ENCODE assay signal across 24 mouse cellular contexts in the genomic region with DNA sequence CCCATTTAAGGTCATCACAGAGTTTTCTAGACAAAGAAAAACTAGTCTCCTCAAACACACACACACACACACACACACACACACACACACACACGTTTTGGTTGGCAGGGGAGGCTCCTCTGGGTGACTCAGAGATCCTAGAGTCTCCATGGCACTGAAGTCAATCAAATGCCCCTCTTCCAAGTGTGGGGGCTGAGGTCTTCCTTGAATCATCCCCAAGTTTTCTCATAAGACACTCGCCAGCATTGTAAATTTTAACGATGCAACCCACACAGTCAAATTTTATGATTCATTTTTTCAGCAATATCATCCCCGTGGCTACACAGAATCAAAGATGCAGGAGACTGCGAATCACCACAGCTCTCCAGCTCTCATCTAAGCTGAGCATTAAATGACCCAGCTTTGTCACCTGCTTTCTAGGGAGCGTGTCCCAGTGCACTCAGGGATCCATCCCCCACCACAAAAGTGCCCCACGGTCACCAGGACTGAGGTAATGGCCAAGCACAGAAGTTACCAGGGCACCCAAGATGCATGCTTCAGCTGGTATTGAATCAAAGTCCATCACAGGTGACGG.
A peak's percentile ranks its signal among the peaks of the same experiment; 100 is the strongest.
DNase-seq lines count a peak whose midpoint lies in the region; TF ChIP-seq lines count a peak whose summit lies in the region.
"Had no signal": no experiment of that assay in that cellular context is flagged by ENCODE, and none has a peak within 500 bp of the region (broad histone marks: within the 10 kb centered on the region; RNA-seq: fewer than 3 reads in every experiment).

No protein-coding gene starts in this region.

- DNase-seq in left cerebral cortex, adult 2 months (ENCODE audit: extremely low spot score in 1 of 2, low spot score in 2 of 2): peak; percentile 31 to 46
- no peak for DNase-seq in left cerebral cortex, postnatal 4 days
- peak; percentile 81 for DNase-seq in brain, adult 2 months (ENCODE audit: low read depth, low spot score)
- peak; percentile 28 to 80 for DNase-seq in left cerebral cortex, postnatal 25 days (ENCODE audit: low spot score in 2 of 2)
- peak; percentile 51 for DNase-seq in telencephalon, adult 2 months (ENCODE audit: low read depth, low spot score)
- DNase-seq in ovary, postnatal 10 days (ENCODE audit: low spot score): no peak
- DNase-seq: adrenal gland, adult 8-10 months; B cell, adult 2 months; cerebellum, adult 8-10 months; cerebellum, postnatal 25 days; heart, postnatal 10 days; kidney, adult 18-20 months; kidney, postnatal 36 days; liver; lung, adult 2 months; lung, postnatal 10 days had no signal

- intact Hi-C loops in left cerebral cortex, adult 2 months (cut with DNase I): no loop called here
- intact Hi-C loops in left cerebral cortex, postnatal 4 days (cut with DNase I): no loop called here
- intact Hi-C loops in left cerebral cortex, postnatal 25 days (cut with DNase I): no loop called here

- TF ChIP-seq CTCF in left cerebral cortex, adult 2 months (IDR thresholded peaks at IDR 0.05): no peak

- H3K4me3 ChIP-seq in left cerebral cortex, adult 2 months: no peak overlapping the region
- H3K4me3 ChIP-seq: forebrain, embryonic 13.5 days; heart, embryonic 13.5 days; layer of hippocampus, adult 2 months; midbrain, embryonic 15.5 days; neural tube, embryonic 15.5 days had no signal

- H3K27ac ChIP-seq in left cerebral cortex, adult 2 months: no peak overlapping the region
- H3K27ac ChIP-seq: forebrain, embryonic 13.5 days; heart, embryonic 13.5 days; hindbrain, embryonic 14.5 days; layer of hippocampus, adult 2 months; liver, embryonic 14.5 days; macrophage; midbrain, embryonic 15.5 days; neural tube, embryonic 15.5 days had no signal

Comparison
In these comparisons a context has a peak if more than half of its experiments do, and no peak if none do; other contexts are left out.
1. DNase-seq: peak in left cerebral cortex, adult 2 months (2 of 2), brain, adult 2 months (single experiment), left cerebral cortex, postnatal 25 days (2 of 2) and telencephalon, adult 2 months (single experiment); none in left cerebral cortex, postnatal 4 days (single experiment) and ovary, postnatal 10 days (single experiment).